14 mouse cellular contexts compared by ENCODE assay signal in the genomic region with DNA sequence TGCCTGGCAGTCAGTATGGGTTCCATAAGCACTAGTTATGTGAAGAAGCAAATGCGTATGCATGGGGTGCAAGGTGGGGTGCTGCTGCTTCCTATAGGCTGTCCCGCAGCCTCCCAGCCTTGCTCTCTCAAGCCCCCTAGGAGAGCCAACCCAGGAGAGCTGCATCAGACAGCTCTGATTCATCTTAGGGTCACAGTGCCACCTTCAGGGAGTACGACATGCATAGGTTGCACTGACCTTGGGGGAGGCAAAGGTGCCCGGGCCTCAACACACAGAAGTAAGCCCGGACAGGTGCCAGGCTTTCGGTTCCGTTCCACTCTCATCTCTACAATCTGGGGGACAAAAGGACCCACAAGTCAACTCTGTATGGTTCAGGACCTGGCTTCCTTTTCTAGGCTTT. TPM values are rescaled to one million over a fixed set of nuclear protein-coding genes. Genes with fewer than 3 reads are reported as not detected.
DNase-seq lines count a peak whose midpoint lies in the region; ATAC-seq and TF ChIP-seq lines count a peak whose summit lies in the region.
"Had no signal": no experiment of that assay in that cellular context is flagged by ENCODE, and none has a peak within 500 bp of the region (broad histone marks: within the 10 kb centered on the region; RNA-seq: fewer than 3 reads in every experiment).

No protein-coding gene starts in this region.

- H3K4me1 ChIP-seq in heart, embryonic 10.5 days: peaks cover 70% of the 10 kb centered on the region
- peaks cover 13% of the 10 kb centered on the region for H3K4me1 ChIP-seq in liver, postnatal 0 days (ENCODE audit: insufficient read depth)

- peak overlapping the region; percentile 80; the same call in 1 of the 2 replicates for H3K27ac ChIP-seq in heart, embryonic 10.5 days
- no peak overlapping the region for H3K27ac ChIP-seq in left cerebral cortex, adult 2 months
- H3K27ac ChIP-seq in liver, postnatal 0 days (ENCODE audit: low read depth): no peak overlapping the region

- no peaks in the 10 kb centered on the region for H3K9me3 ChIP-seq in heart, embryonic 10.5 days
- no peaks in the 10 kb centered on the region for H3K9me3 ChIP-seq in liver, postnatal 0 days (ENCODE audit: low read length)

- TF ChIP-seq EP300 in liver, postnatal 0 days (IDR thresholded peaks at IDR 0.05; ENCODE audit: low read depth): no peak

- TF ChIP-seq CTCF in left cerebral cortex, adult 2 months (IDR thresholded peaks at IDR 0.05): peak; percentile 23; the same call in 1 of the 2 replicates
- TF ChIP-seq CTCF in brain, embryonic 14.5 days (IDR thresholded peaks at IDR 0.05; ENCODE audit: borderline replicate concordance, extremely low read depth, insufficient read depth, insufficient read length): peak; percentile 9; the same call in 1 of the 2 replicates
- peak; percentile 59 for TF ChIP-seq CTCF in liver, postnatal 0 days (IDR thresholded peaks at IDR 0.05; ENCODE audit: low read depth)

- H3K9ac ChIP-seq in liver, postnatal 0 days (replicated peaks): no peak overlapping the region

- WGBS in heart, embryonic 10.5 days: 71% methylated on average over 7 of the region's 7 CpGs
- WGBS in liver, postnatal 0 days (ENCODE audit: insufficient replicate concordance): 71% methylated on average over 7 of the region's 7 CpGs

- intact Hi-C loops in heart, postnatal 36 days (cut with DNase I): loop anchor here (2.0 kb wide), 1 partner anchor 41 kb away; no protein-coding TSS in a partner anchor
- intact Hi-C loops in left cerebral cortex, adult 2 months (cut with DNase I): no loop called here

- TF ChIP-seq POLR2A in brain, embryonic 14.5 days (IDR thresholded peaks at IDR 0.05; ENCODE audit: borderline replicate concordance, extremely low read depth, insufficient read depth, insufficient read length, poor library complexity, severe bottlenecking): no peak

- H3K36me3 ChIP-seq in heart, embryonic 10.5 days: no peaks in the 10 kb centered on the region
- H3K36me3 ChIP-seq in liver, postnatal 0 days (replicated peaks; ENCODE audit: insufficient read depth, low read length): no peaks in the 10 kb centered on the region

- peaks cover 5% of the 10 kb centered on the region; the same call in 1 of the 2 replicates for H3K27me3 ChIP-seq in heart, embryonic 10.5 days (ENCODE audit: insufficient read depth, poor library complexity, severe bottlenecking)
- no peaks in the 10 kb centered on the region for H3K27me3 ChIP-seq in liver, postnatal 0 days (ENCODE audit: insufficient read depth, low read length)

- H3K4me2 ChIP-seq in liver, postnatal 0 days (ENCODE audit: low read depth, low read length): no peak overlapping the region

- no peak for ATAC-seq in liver, postnatal 0 days
- ATAC-seq in erythroid progenitor cell, adult 5-6 weeks (replicated peaks; ENCODE audit: low FRiP score, poor library complexity, severe bottlenecking): no peak
- ATAC-seq: CD4-positive, CD25-positive, alpha-beta regulatory T cell, adult 4 months had no signal

- no peak overlapping the region for H3K4me3 ChIP-seq in heart, embryonic 10.5 days
- no peak overlapping the region for H3K4me3 ChIP-seq in left cerebral cortex, adult 2 months
- no peak overlapping the region for H3K4me3 ChIP-seq in liver, postnatal 0 days (ENCODE audit: low read depth, low read length)
- H3K4me3 ChIP-seq: myocyte had no signal

- no peak for DNase-seq in heart, embryonic 10.5 days (ENCODE audit: low spot score)
- no peak for DNase-seq in heart, postnatal 36 days
- DNase-seq in left cerebral cortex, adult 2 months (ENCODE audit: extremely low spot score in 1 of 2, low spot score in 2 of 2): no peak
- DNase-seq in left cerebral cortex, adult 11 months (ENCODE audit: low spot score): no peak
- DNase-seq in brain, embryonic 14.5 days (ENCODE audit: low read depth): no peak
- DNase-seq in liver, postnatal 0 days: no peak
- no peak for DNase-seq in thymus, postnatal 4 days
- DNase-seq: cerebellum, postnatal 25 days; kidney, postnatal 4 days; lung, postnatal 10 days; thymus, postnatal 36 days had no signal

RNA-seq across cellular contexts. Expression of a gene that starts 41.8 kb away (rescaled TPM):
- 24.7 and 25.5 TPM in 2 replicates for polyA plus RNA-seq in heart, embryonic 10.5 days (2016; fragmentation: Nextera tagmentation; extraction: Ambion mirVana)
- 10 to 100 TPM; 56.4 to 92.5 TPM for total RNA-seq in heart, postnatal 36 days (2021)
- 1 to 10 TPM; 7.4 to 9.9 TPM for total RNA-seq in left cerebral cortex, adult 2 months (2021)
- 37.6 and 76.2 TPM in 2 replicates for polyA plus RNA-seq in brain, embryonic 14.5 days (2012; rRNA removed)
- polyA plus RNA-seq in liver, postnatal 0 days (2015; fragmentation: Nextera tagmentation; extraction: Ambion mirVana): 2.3 and 2.5 TPM in 2 replicates
- 1.1 TPM in 1 of 2 replicates, not detected in the other for total RNA-seq in erythroid progenitor cell, adult 5-6 weeks (2015; ENCODE audit: low replicate concordance)
- total RNA-seq in erythroid progenitor cell, adult 5-6 weeks (2017; ENCODE audit: low replicate concordance): not detected in 2 replicates
- polyA plus RNA-seq: CD4-positive, CD25-positive, alpha-beta regulatory T cell, adult 4 months had no signal

Comparison
In these comparisons a context has a peak if more than half of its experiments do, and no peak if none do; other contexts are left out.
1. CTCF ChIP-seq: peak in every context shown above with its lines; median percentile 59 in liver, postnatal 0 days; 23 in left cerebral cortex, adult 2 months; 9 in brain, embryonic 14.5 days.
2. RNA of a gene that starts 41.8 kb away (total RNA-seq): 56.4 to 92.5 TPM in heart, postnatal 36 days and 7.4 to 9.9 TPM in left cerebral cortex, adult 2 months; 1.1 TPM in erythroid progenitor cell, adult 5-6 weeks; every median in the first group is over 4 times any median in the second.